Mouse (Mus musculus): Measurements from ENCODE around the gene Slc25a3.
A peak's percentile ranks its signal among the peaks of the same experiment; 100 is the strongest.

GRCm38 (mm10) chr10:91166890-91167289 lies 43.0 kb upstream of the Slc25a3 start:
- peak; percentile 32 to 85 (median 67); a peak in 5 of 6 replicates for TF ChIP-seq CTCF (IDR thresholded peaks at IDR 0.05 in 2 of 3, conservative IDR thresholded peaks at IDR 0.05 in 1 of 3; ENCODE audit: control insufficient read depth in 1 of 3, insufficient read depth in 1 of 3, low read depth in 2 of 3, low read length in 3 of 3, poor library complexity in 1 of 3, severe bottlenecking in 1 of 3)
- TF ChIP-seq NRF1 (IDR thresholded peaks at IDR 0.05; ENCODE audit: insufficient read depth, low read depth, low read length, poor library complexity, severe bottlenecking) = no peak
- TF ChIP-seq MAZ (IDR thresholded peaks at IDR 0.05; ENCODE audit: low read depth, low read length) = no peak
- TF ChIP-seq POLR2A (IDR thresholded peaks at IDR 0.05; ENCODE audit: control insufficient read depth in 1 of 2, insufficient read depth in 1 of 2, low read depth in 1 of 2, low read length in 2 of 2, poor library complexity in 1 of 2) = no peak
- TF ChIP-seq USF1 (IDR thresholded peaks at IDR 0.05; ENCODE audit: low read depth, low read length) = no peak
- TF ChIP-seq POLR2AphosphoS5 (IDR thresholded peaks at IDR 0.05; ENCODE audit: borderline replicate concordance, low read depth, low read length) = no peak
- peak; percentile 36 for TF ChIP-seq SMC3 (IDR thresholded peaks at IDR 0.05; ENCODE audit: low read depth, low read length)
- no peak for TF ChIP-seq EP300 (IDR thresholded peaks at IDR 0.05; ENCODE audit: low read depth in 1 of 2, low read length in 2 of 2)
- no peak for TF ChIP-seq CHD2 (IDR thresholded peaks at IDR 0.05; ENCODE audit: low read length)
- no peak for TF ChIP-seq RCOR1 (IDR thresholded peaks at IDR 0.05; ENCODE audit: low read depth, low read length)
- no peak for TF ChIP-seq TAL1 (IDR thresholded peaks at IDR 0.05; ENCODE audit: low read length)

Data from MEL (cell line).